Mouse (Mus musculus): ENCODE measurements at regions not wholly inside any gene's neighbourhood (a gene's known extent, or its start where the extent isn't known, plus 50 kb on each side); places are given as distances from the start of the nearest gene placed in this dataset.
A peak's percentile ranks its signal among the peaks of the same experiment; 100 is the strongest.
"Not testable (repeated sequence)": the region's sequence is repeated elsewhere in the genome, so short reads cannot be mapped to it uniquely, and the experiment has no call there.

GRCm38 (mm10) chr7:137667165-137667564 is 229.8 kb downstream of the Glrx3 start:
- Histone ChIP-seq H3K36me3 (no peaks in the 10 kb centered on the region), H3K4me1 (replicated peaks) (no peaks in the 10 kb centered on the region), H3K4me2 (replicated peaks) (no peak overlapping the region), H3K4me3 (replicated peaks) (no peak overlapping the region), H3K27me3 (replicated peaks) (no peaks in the 10 kb centered on the region), H3K9ac (no peak overlapping the region), H3K9me3 (no peaks in the 10 kb centered on the region), H3K27ac (no peak overlapping the region)
- no peak for ATAC-seq
- 89% methylated on average over 2 of the region's 2 CpGs for WGBS

DNA sequence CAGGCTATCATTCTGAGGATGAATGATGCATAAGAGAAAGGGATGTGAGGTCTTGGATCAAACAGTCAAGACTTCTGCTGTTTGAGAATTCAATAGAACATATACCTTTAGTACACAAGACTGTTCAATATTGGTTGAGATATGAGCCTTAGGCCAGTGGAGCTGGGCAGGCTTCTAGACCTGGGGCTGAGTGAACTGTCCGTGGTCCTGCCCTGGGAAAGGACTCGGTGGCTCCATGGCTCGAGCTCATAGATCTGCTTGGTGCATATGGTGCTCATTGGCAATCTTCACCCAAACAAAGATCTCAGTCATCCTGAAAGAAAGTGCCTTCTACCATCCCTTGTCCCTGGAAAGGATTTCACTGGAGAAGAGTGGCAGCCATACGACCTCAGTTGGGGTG is 233.7 kb downstream of the Glrx3 start:
- no peaks in the 10 kb centered on the region for H3K9me3 ChIP-seq
- H3K4me3 ChIP-seq (replicated peaks) = no peak overlapping the region
- WGBS = 46% methylated on average over 4 of the region's 4 CpGs
- no peak overlapping the region for H3K9ac ChIP-seq
- no peak overlapping the region for H3K27ac ChIP-seq
- H3K4me1 ChIP-seq (replicated peaks) = no peaks in the 10 kb centered on the region
- no peaks in the 10 kb centered on the region for H3K36me3 ChIP-seq
- no peak for ATAC-seq
- no peak overlapping the region for H3K4me2 ChIP-seq (replicated peaks)
- H3K27me3 ChIP-seq (replicated peaks) = no peaks in the 10 kb centered on the region

GRCm38 (mm10) chr7:137674596-137674995 is 237.2 kb downstream of the Glrx3 start:
- no peak for ATAC-seq
- 67% methylated on average over 1 of the region's 1 CpGs for WGBS
- no peaks in the 10 kb centered on the region for H3K27me3 ChIP-seq (replicated peaks)

GRCm38 (mm10) chr7:137675381-137675780 is 238.0 kb downstream of the Glrx3 start:
- 90% methylated on average over 5 of the region's 5 CpGs for WGBS
- Histone ChIP-seq H3K4me2 (replicated peaks) (no peak overlapping the region), H3K27me3 (replicated peaks) (no peaks in the 10 kb centered on the region), H3K4me3 (replicated peaks) (no peak overlapping the region), H3K9ac (no peak overlapping the region), H3K27ac (no peak overlapping the region), H3K4me1 (replicated peaks) (no peaks in the 10 kb centered on the region), H3K9me3 (no peaks in the 10 kb centered on the region), H3K36me3 (no peaks in the 10 kb centered on the region)
- ATAC-seq = no peak

More at GRCm38 (mm10) chr7:137674596-137674995, 237.2 kb downstream of the Glrx3 start:
- Histone ChIP-seq H3K27ac (no peak overlapping the region), H3K4me2 (replicated peaks) (no peak overlapping the region), H3K36me3 (no peaks in the 10 kb centered on the region), H3K4me1 (replicated peaks) (no peaks in the 10 kb centered on the region), H3K9ac (no peak overlapping the region), H3K9me3 (no peaks in the 10 kb centered on the region), H3K4me3 (replicated peaks) (no peak overlapping the region)

GRCm38 (mm10) chr7:137684826-137685225 is 247.4 kb downstream of the Glrx3 start:
- Histone ChIP-seq H3K9ac (no peak overlapping the region), H3K4me3 (replicated peaks) (no peak overlapping the region), H3K36me3 (no peaks in the 10 kb centered on the region), H3K4me1 (replicated peaks) (no peaks in the 10 kb centered on the region), H3K27me3 (replicated peaks) (no peaks in the 10 kb centered on the region), H3K9me3 (no peaks in the 10 kb centered on the region), H3K27ac (no peak overlapping the region), H3K4me2 (replicated peaks) (no peak overlapping the region)
- 62% methylated on average over 6 of the region's 6 CpGs for WGBS
- no peak for ATAC-seq

DNA sequence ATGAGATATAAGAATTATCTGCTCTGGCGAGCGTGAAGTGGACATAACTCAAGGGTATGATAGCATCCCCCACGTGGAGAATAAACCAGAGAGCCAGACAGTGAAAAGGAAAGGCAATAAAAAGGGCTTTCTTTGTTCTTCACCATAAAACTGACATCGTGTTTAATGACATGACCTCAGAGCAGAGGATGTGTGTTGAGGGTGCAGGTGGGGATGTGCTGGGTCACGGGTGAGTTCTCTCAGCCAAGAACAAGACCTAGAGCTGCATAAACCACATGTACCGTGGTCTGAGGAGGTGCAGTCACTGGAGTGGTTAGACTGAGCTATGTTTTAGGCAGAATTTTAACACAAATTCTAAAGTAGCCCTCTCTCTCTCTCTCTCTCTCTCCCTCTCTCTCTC is 247.9 kb downstream of the Glrx3 start:
- no peaks in the 10 kb centered on the region for H3K4me1 ChIP-seq (replicated peaks)
- ATAC-seq = no peak
- H3K4me2 ChIP-seq (replicated peaks) = no peak overlapping the region
- WGBS = 26% methylated on average over 6 of the region's 6 CpGs
- no peaks in the 10 kb centered on the region for H3K27me3 ChIP-seq (replicated peaks)
- H3K4me3 ChIP-seq (replicated peaks) = no peak overlapping the region
- no peak overlapping the region for H3K9ac ChIP-seq
- no peaks in the 10 kb centered on the region for H3K9me3 ChIP-seq
- no peaks in the 10 kb centered on the region for H3K36me3 ChIP-seq
- no peak overlapping the region for H3K27ac ChIP-seq

GRCm38 (mm10) chr7:137696831-137697230 is 259.4 kb downstream of the Glrx3 start:
- Histone ChIP-seq H3K9me3 (0 out of 2 replicates have a peak, but pooled peaks cover under 1% of the 10 kb centered on the region), H3K27me3 (replicated peaks) (no peaks in the 10 kb centered on the region), H3K9ac (no peak overlapping the region), H3K4me2 (replicated peaks) (no peak overlapping the region), H3K36me3 (no peaks in the 10 kb centered on the region), H3K4me3 (replicated peaks) (no peak overlapping the region), H3K4me1 (replicated peaks) (no peaks in the 10 kb centered on the region), H3K27ac (no peak overlapping the region)
- ATAC-seq = no peak
- WGBS = 67% methylated on average over 5 of the region's 5 CpGs

DNA sequence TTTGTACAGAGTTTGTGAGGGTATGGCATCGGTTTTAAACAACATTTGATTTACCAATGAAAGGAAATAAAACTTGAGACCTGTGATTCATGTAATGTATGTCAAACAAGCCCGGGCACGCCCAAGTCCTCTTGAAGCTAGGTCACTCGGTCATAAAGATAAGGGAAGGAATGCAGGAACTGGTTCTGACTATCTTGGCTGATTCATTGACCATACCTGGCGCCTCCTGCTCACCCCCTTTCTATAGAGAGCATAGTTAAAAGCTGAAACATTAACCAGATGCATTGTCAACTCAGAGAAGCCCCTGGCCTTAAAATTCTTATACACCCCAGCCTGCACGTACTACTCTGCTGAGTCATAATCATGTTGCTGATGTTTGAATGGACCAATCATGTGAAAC is 261.1 kb downstream of the Glrx3 start:
- not testable (repeated sequence) for H3K9me3 ChIP-seq; H3K4me3 ChIP-seq (replicated peaks)

DNA sequence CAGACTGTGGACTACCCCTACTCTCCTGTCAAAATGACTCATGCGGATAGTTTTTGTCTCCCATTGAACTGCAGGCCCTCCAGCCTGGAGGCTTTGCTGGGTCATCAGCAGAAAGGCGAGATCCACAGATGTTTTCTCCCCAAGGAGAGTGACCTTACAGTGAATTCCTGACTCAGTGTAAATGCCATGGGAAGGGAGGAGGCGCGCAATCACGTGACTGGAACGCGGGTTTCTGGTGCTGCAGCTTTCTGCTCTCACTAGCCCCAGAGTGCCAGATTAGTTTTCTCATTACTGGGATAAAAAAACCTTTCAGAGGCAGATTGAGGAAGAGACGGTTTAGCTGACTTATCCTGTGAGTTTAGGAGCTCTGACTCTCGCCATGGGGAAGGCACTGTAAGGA is 275.4 kb downstream of the Glrx3 start:
- Histone ChIP-seq H3K27ac (no peak overlapping the region), H3K27me3 (replicated peaks) (no peaks in the 10 kb centered on the region), H3K9me3 (no peaks in the 10 kb centered on the region), H3K4me3 (replicated peaks) (no peak overlapping the region), H3K36me3 (no peaks in the 10 kb centered on the region), H3K4me2 (replicated peaks) (no peak overlapping the region), H3K4me1 (replicated peaks) (no peaks in the 10 kb centered on the region), H3K9ac (no peak overlapping the region)
- WGBS = 52% methylated on average over 9 of the region's 9 CpGs
- ATAC-seq = no peak

More for the DNA sequence above, 261.1 kb downstream of the Glrx3 start:
- not testable (repeated sequence) for H3K4me1 ChIP-seq (replicated peaks); H3K9ac ChIP-seq; H3K27ac ChIP-seq; H3K4me2 ChIP-seq (replicated peaks); H3K27me3 ChIP-seq (replicated peaks); H3K36me3 ChIP-seq
- peak; percentile 87 for ATAC-seq
- WGBS = 45% methylated on average over 6 of the region's 6 CpGs

DNA sequence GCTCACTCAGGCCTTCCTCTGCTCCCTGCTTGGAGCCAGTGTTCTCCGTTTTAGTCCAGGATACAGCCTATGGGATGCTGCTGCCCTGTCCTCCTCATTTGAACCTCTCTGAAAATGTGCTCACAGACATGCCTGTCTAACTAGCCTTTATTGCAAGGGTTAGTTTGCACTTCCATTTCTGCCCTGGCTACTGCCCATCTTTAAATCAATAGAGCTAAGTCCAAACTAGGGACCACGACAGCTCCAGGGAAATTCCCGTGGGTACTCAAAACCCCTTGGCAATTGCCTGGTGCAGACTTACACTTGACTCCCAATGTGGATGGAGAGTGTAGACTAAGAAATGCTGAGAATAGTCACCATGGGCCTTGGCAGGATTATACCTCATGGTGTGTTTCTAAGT is 276.4 kb downstream of the Glrx3 start:
- Histone ChIP-seq H3K4me3 (replicated peaks) (no peak overlapping the region), H3K36me3 (no peaks in the 10 kb centered on the region), H3K4me1 (replicated peaks) (no peaks in the 10 kb centered on the region), H3K4me2 (replicated peaks) (no peak overlapping the region), H3K9me3 (no peaks in the 10 kb centered on the region), H3K27ac (no peak overlapping the region), H3K9ac (no peak overlapping the region), H3K27me3 (replicated peaks) (no peaks in the 10 kb centered on the region)
- ATAC-seq = no peak
- WGBS = 74% methylated on average over 3 of the region's 3 CpGs

- WGBS = 45% methylated on average over 12 of the region's 12 CpGs
- Histone ChIP-seq H3K4me3 (replicated peaks) (no peak overlapping the region), H3K27ac (no peak overlapping the region), H3K9ac (no peak overlapping the region), H3K36me3 (no peaks in the 10 kb centered on the region), H3K27me3 (replicated peaks) (no peaks in the 10 kb centered on the region), H3K4me2 (replicated peaks) (no peak overlapping the region), H3K9me3 (no peaks in the 10 kb centered on the region), H3K4me1 (replicated peaks) (no peaks in the 10 kb centered on the region)
- no peak for ATAC-seq
Observed at GRCm38 (mm10) chr7:137714318-137714962, 277.0 kb downstream of the Glrx3 start.

GRCm38 (mm10) chr7:137715126-137715900 is 277.9 kb downstream of the Glrx3 start:
- Histone ChIP-seq H3K9me3 (no peaks in the 10 kb centered on the region), H3K9ac (no peak overlapping the region), H3K4me1 (replicated peaks) (no peaks in the 10 kb centered on the region), H3K27ac (no peak overlapping the region), H3K4me3 (replicated peaks) (no peak overlapping the region), H3K4me2 (replicated peaks) (no peak overlapping the region), H3K36me3 (no peaks in the 10 kb centered on the region), H3K27me3 (replicated peaks) (no peaks in the 10 kb centered on the region)
- 70% methylated on average over 6 of the region's 6 CpGs for WGBS
- ATAC-seq = no peak

Measured in intestine, embryonic 15.5 days (tissue).